Mouse (Mus musculus) liver, adult 2 months (tissue): ENCODE measurements around the gene Fgfr4. TPM values are rescaled to one million over a fixed set of nuclear protein-coding genes. Genes with fewer than 3 reads are reported as not detected.
A peak's percentile ranks its signal among the peaks of the same experiment; 100 is the strongest.

ENCODE experiments used
- DNase-seq: peaks from one replicate; pipeline ENCODE4 v3.0.0-alpha.2; 2011; ENCODE audit warnings: low read depth, low spot score; ENCODE audit errors: extremely low read depth
- H3K27ac ChIP-seq: fragments of 200-500 bp; replicated peaks from 2 replicates; pipeline ENCODE4 v1.5.1; 2012; ENCODE audit warnings: low read depth, mild to moderate bottlenecking, control low read depth, inconsistent platforms, low read length; ENCODE audit not compliant: insufficient read depth
- H3K27me3 ChIP-seq: fragments of 200-500 bp; 2 replicates; pipeline ENCODE4 v1.6.1; 2012; ENCODE audit warnings: mild to moderate bottlenecking, moderate library complexity, low read length, inconsistent platforms; ENCODE audit not compliant: control insufficient read depth, insufficient read depth
- H3K36me3 ChIP-seq: fragments of 200-500 bp; 2 replicates; pipeline ENCODE4 v1.6.1; 2012; ENCODE audit warnings: low read length, inconsistent platforms; ENCODE audit not compliant: control insufficient read depth, insufficient read depth
- H3K4me1 ChIP-seq: fragments of 200-500 bp; 2 replicates; pipeline ENCODE4 v1.6.1; 2011; ENCODE audit warnings: low read length; ENCODE audit not compliant: control insufficient read depth, insufficient read depth
- H3K4me3 ChIP-seq: fragments of 200-500 bp; 2 replicates; pipeline ENCODE4 v1.5.1; 2011; ENCODE audit warnings: low read depth, mild to moderate bottlenecking, control low read depth, low read length, moderate library complexity; ENCODE audit not compliant: insufficient read depth
- H3K79me2 ChIP-seq: fragments of 200-500 bp; 2 replicates; pipeline ENCODE4 v1.6.1; 2012; ENCODE audit warnings: inconsistent platforms, mild to moderate bottlenecking, low read length, moderate library complexity; ENCODE audit not compliant: control insufficient read depth, insufficient read depth
- H3K9ac ChIP-seq: fragments of 200-500 bp; 2 replicates; pipeline ENCODE4 v1.6.1; 2012; ENCODE audit warnings: low read depth, mild to moderate bottlenecking, control low read depth, inconsistent platforms, low read length
- CTCF ChIP-seq: fragments of 200-500 bp; IDR thresholded peaks from 2 replicates; pipeline ENCODE4 v1.5.1; 2011; ENCODE audit warnings: low read depth, low read length, control low read depth
- POLR2A ChIP-seq: fragments of 200-500 bp; IDR thresholded peaks from 2 replicates; pipeline ENCODE4 v1.6.1; 2011; ENCODE audit warnings: low read length, control low read depth; ENCODE audit not compliant: insufficient read depth; ENCODE audit errors: extremely low read depth
- WGBS: fragments of 180-500 bp; shearing (Covaris S2); methylation state at CpG from one replicate; pipeline ENCODE4 v1.1.7; 2018; 5-methylcytosine and 5-hydroxymethylcytosine counted together
- polyA plus RNA-seq: library from polyadenylated mRNA; depleted of rRNA; stranded (reverse); fragments of >200 nt; gene quantifications from 2 replicates; pipeline ENCODE4 v1.2.3, GENCODE M21; 2012; rRNA removed
- total RNA-seq: library from RNA; depleted of rRNA; stranded (reverse); fragments of >200 nt; gene quantifications from 2 replicates; pipeline ENCODE4 v1.2.3, GENCODE M21; 2014; rRNA removed

The Fgfr4 gene
- total RNA-seq, result 6.6 and 16.9 TPM in 2 replicates
- 49.9 and 52.4 TPM in 2 replicates for polyA plus RNA-seq

- peaks cover 6% of the 10 kb centered on the region; the same call in 1 of the 2 replicates for H3K36me3 ChIP-seq
- H3K4me1 ChIP-seq, result peaks cover 10% of the 10 kb centered on the region
- 0 out of 2 replicates have a peak, but pooled peaks cover 3% of the 10 kb centered on the region for H3K79me2 ChIP-seq
- WGBS, result 2% methylated on average over 67 of the region's 68 CpGs
- TF ChIP-seq POLR2A (peak; percentile 81; the same call in 1 of the 2 replicates), CTCF (no peak)
- peak within 1 kb of the TSS; percentile 68 for H3K4me3 ChIP-seq
- peak within 1 kb of the TSS; percentile 94 for H3K9ac ChIP-seq
- H3K27me3 ChIP-seq, result no peaks in the 10 kb centered on the region
- DNase-seq, result peak; percentile 87
- peak within 1 kb of the TSS; percentile 98 for H3K27ac ChIP-seq
Measured at GRCm38 (mm10) chr13:55152621-55153415, at the start of gene Fgfr4. Fgfr4 (plus strand) TSS chr13:55152640.

- peak; percentile 39 for DNase-seq
- 30% methylated on average over 2 of the region's 2 CpGs for WGBS
- Histone ChIP-seq H3K79me2 (peaks cover 9% of the 10 kb centered on the region; the same call in 1 of the 2 replicates), H3K4me1 (peaks cover 9% of the 10 kb centered on the region), H3K27ac (no peak overlapping the region), H3K4me3 (no peak overlapping the region), H3K9ac (no peak overlapping the region), H3K27me3 (no peaks in the 10 kb centered on the region), H3K36me3 (no peaks in the 10 kb centered on the region)
- TF ChIP-seq POLR2A, result no peak
- TF ChIP-seq CTCF, result no peak
Measured at GRCm38 (mm10) chr13:55103351-55103750, 49.1 kb upstream of the Fgfr4 start.

GRCm38 (mm10) chr13:55105045-55105952 lies 47.1 kb upstream of the Fgfr4 start, which contains the start of gene Zfp346:
Zfp346 (plus strand) TSS chr13:55105311.
- H3K4me3 ChIP-seq, result peak within 1 kb of the TSS; percentile 90
- WGBS, result under 1% methylated on average over 66 of the region's 66 CpGs
- 0 out of 2 replicates have a peak within 1 kb of the TSS, but pooled peaks have one; percentile 32 for H3K27ac ChIP-seq
- H3K79me2 ChIP-seq, result peaks cover 4% of the 10 kb centered on the region; the same call in 1 of the 2 replicates
- no peaks in the 10 kb centered on the region for H3K27me3 ChIP-seq
- peak within 1 kb of the TSS; percentile 81 for H3K9ac ChIP-seq
- DNase-seq, result peak; percentile 84
- no peaks in the 10 kb centered on the region for H3K36me3 ChIP-seq
- peaks cover 5% of the 10 kb centered on the region for H3K4me1 ChIP-seq
- peak; percentile 78 for TF ChIP-seq POLR2A
- TF ChIP-seq CTCF, result 0 out of 2 replicates have a peak, but pooled peaks have one; percentile 16

GRCm38 (mm10) chr13:55105953-55106691 lies 46.3 kb upstream of the Fgfr4 start:
- peaks cover 4% of the 10 kb centered on the region; the same call in 1 of the 2 replicates for H3K79me2 ChIP-seq
- no peaks in the 10 kb centered on the region for H3K27me3 ChIP-seq
- H3K9ac ChIP-seq, result peak overlapping the region; percentile 3; the same call in 1 of the 2 replicates
- no peak overlapping the region for H3K27ac ChIP-seq
- WGBS, result 28% methylated on average over 8 of the region's 8 CpGs
- H3K4me3 ChIP-seq, result no peak overlapping the region
- peaks cover 5% of the 10 kb centered on the region for H3K4me1 ChIP-seq
- DNase-seq, result no peak
- TF ChIP-seq CTCF, result no peak
- TF ChIP-seq POLR2A, result no peak
- no peaks in the 10 kb centered on the region for H3K36me3 ChIP-seq

GRCm38 (mm10) chr13:55107116-55107515 lies 45.3 kb upstream of the Fgfr4 start:
- no peak for TF ChIP-seq POLR2A
- WGBS, result 94% methylated on average over 4 of the region's 4 CpGs
- Histone ChIP-seq H3K27me3 (no peaks in the 10 kb centered on the region), H3K4me1 (peaks cover 5% of the 10 kb centered on the region), H3K9ac (no peak overlapping the region), H3K79me2 (peaks cover 4% of the 10 kb centered on the region; the same call in 1 of the 2 replicates), H3K4me3 (no peak overlapping the region), H3K27ac (no peak overlapping the region), H3K36me3 (no peaks in the 10 kb centered on the region)
- DNase-seq, result no peak
